Mouse (Mus musculus) gastrocnemius, adult 18-20 months (tissue): Measurements from ENCODE around the gene Kat6b. TPM values are rescaled to one million over a fixed set of nuclear protein-coding genes. Genes with fewer than 3 reads are reported as not detected.
A peak's percentile ranks its signal among the peaks of the same experiment; 100 is the strongest.
"Not testable (repeated sequence)": the region's sequence is repeated elsewhere in the genome, so short reads cannot be mapped to it uniquely, and the experiment has no call there.

Source experiments
- DNase-seq: peaks from one replicate; pipeline ENCODE4 v3.0.0; 2021; ENCODE audit warnings: low spot score
- long read RNA-seq, 2 experiments: library from polyadenylated mRNA; stranded (forward); transcript quantifications; one replicate each; pipeline ENCODE4 v2.0.0; 2021
- total RNA-seq, 2 experiments: library from RNA; stranded (reverse); gene quantifications; 2 replicates each; pipeline ENCODE4 v1.2.3; 2021

The Kat6b gene
- 10 to 100 TPM; 20.4 to 22.4 TPM for total RNA-seq
- long read RNA-seq, experiment 1, full-length matches to known transcripts: 1 of 6 reads
- long read RNA-seq, experiment 1, partial matches to known transcripts: 1 of 6 reads
- long read RNA-seq, experiment 1, other reads (novel, unspliced or antisense): 4 of 6 reads
- long read RNA-seq, experiment 2, partial matches to known transcripts: 4 of 7 reads
- long read RNA-seq, experiment 2, other reads (novel, unspliced or antisense): 3 of 7 reads

- no peak for DNase-seq
Observed at GRCm38 (mm10) chr14:21481231-21481630, at the start of gene Kat6b. Gene Kat6b, plus strand, starts transcription at chr14:21481434.

- DNase-seq: no peak
Observed at GRCm38 (mm10) chr14:21433415-21433814, 47.8 kb upstream of the Kat6b start.

- DNase-seq: no peak
Observed at GRCm38 (mm10) chr14:21433995-21434394, 47.2 kb upstream of the Kat6b start.

- no peak for DNase-seq
Observed at GRCm38 (mm10) chr14:21434686-21435085, 46.5 kb upstream of the Kat6b start.

GRCm38 (mm10) chr14:21439785-21440184 lies 41.4 kb upstream of the Kat6b start:
- DNase-seq: peak; percentile 20

- no peak for DNase-seq
Observed at GRCm38 (mm10) chr14:21440526-21440925, 40.7 kb upstream of the Kat6b start.

- DNase-seq: peak; percentile 21
Observed at GRCm38 (mm10) chr14:21441772-21442533, 39.3 kb upstream of the Kat6b start.

- DNase-seq: no peak
Observed at GRCm38 (mm10) chr14:21452581-21452980, 28.7 kb upstream of the Kat6b start.

GRCm38 (mm10) chr14:21453896-21454295 lies 27.3 kb upstream of the Kat6b start:
- DNase-seq: no peak

- DNase-seq: no peak
Observed at GRCm38 (mm10) chr14:21455654-21456350, 25.4 kb upstream of the Kat6b start.

- DNase-seq: no peak
Observed at GRCm38 (mm10) chr14:21456526-21456925, 24.7 kb upstream of the Kat6b start.

- no peak for DNase-seq
Observed at GRCm38 (mm10) chr14:21457876-21458275, 23.4 kb upstream of the Kat6b start.

GRCm38 (mm10) chr14:21458696-21459095 lies 22.5 kb upstream of the Kat6b start:
- no peak for DNase-seq

GRCm38 (mm10) chr14:21459163-21459562 lies 22.1 kb upstream of the Kat6b start:
- no peak for DNase-seq

- no peak for DNase-seq
Observed at GRCm38 (mm10) chr14:21462398-21462797, 18.8 kb upstream of the Kat6b start.

- peak; percentile 12 for DNase-seq
Observed at GRCm38 (mm10) chr14:21463117-21463712, 18.0 kb upstream of the Kat6b start.

GRCm38 (mm10) chr14:21470386-21470785 lies 10.8 kb upstream of the Kat6b start:
- no peak for DNase-seq

GRCm38 (mm10) chr14:21471975-21472374 lies 9.3 kb upstream of the Kat6b start:
- no peak for DNase-seq

GRCm38 (mm10) chr14:21474593-21475132 lies 6.6 kb upstream of the Kat6b start:
- not testable (repeated sequence) for DNase-seq

GRCm38 (mm10) chr14:21477181-21477580 lies 4.1 kb upstream of the Kat6b start:
- no peak for DNase-seq

- DNase-seq: no peak
Observed at GRCm38 (mm10) chr14:21479566-21479965, 1.7 kb upstream of the Kat6b start.

- no peak for DNase-seq
Observed at GRCm38 (mm10) chr14:21480191-21480590, 1.0 kb upstream of the Kat6b start.
